Mouse (Mus musculus) retina, embryonic 14.5 days (tissue): ENCODE data around the gene Creb5.

ENCODE experiments used
- DNase-seq: peaks from one replicate; pipeline ENCODE4 v3.0.0-alpha.2; 2015; ENCODE audit warnings: low spot score

Creb5 gene

DNA sequence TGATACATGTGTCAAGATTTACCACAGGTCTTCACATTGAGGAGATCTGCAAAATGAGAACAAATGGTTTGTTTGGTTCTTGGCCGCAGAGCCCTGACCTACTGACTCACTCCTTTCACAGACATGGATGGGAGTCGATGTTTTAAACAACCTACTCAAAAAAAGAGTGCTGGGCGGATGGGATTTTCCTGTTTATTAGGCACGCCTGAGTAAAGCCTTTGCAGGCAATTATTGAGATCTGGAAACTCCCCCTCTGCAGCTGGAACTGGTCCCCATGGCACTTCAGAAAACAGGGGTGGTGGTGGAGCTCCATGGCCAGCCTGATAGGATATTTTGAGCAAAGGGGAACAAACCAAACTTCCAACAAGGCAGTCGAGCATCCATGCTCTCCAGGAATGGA is 258.9 kb downstream of the Creb5 start:
- peak; percentile 39 for DNase-seq

DNA sequence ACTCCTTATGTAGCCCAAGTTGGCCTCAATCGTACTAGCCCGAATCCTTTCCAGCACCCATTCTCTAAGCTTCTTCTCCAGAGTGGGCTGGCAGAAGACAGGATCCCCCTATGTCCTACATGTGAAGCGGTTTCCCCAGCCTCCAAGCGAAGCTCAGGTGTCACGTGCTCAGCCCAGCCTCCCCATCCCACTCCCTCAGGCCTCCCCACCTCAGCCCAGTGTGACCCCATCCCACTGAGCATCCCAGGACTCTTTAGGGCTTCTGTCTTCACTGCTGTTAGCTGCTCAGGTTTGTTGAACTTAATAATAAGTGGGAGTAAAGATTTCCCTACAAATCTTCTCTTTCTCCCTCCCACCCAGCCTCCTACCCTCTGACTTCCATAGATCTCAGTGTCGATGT is 261.2 kb downstream of the Creb5 start:
- no peak for DNase-seq

DNA sequence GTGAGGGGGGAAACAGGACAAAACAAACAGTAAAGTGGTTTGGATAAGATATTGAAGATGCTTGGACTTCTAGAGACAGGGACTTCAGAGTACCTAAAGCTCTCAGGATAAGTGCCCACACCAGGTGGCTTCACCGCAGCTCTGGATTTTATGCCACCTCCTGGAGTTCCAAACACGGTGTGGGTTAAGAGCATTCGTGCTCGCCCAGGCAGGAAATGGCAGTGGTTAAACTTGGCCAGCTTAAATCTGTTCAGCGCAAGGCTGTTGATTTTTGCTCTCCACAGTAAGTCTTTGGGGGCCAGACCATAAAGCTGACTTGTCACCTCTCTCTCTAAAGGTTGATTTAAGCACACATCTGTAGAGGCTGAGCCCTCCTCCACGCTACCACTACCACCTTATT is 262.3 kb downstream of the Creb5 start:
- DNase-seq, result no peak

- no peak for DNase-seq
Measured at GRCm38 (mm10) chr6:53556050-53556449, 269.0 kb downstream of the Creb5 start.

DNA sequence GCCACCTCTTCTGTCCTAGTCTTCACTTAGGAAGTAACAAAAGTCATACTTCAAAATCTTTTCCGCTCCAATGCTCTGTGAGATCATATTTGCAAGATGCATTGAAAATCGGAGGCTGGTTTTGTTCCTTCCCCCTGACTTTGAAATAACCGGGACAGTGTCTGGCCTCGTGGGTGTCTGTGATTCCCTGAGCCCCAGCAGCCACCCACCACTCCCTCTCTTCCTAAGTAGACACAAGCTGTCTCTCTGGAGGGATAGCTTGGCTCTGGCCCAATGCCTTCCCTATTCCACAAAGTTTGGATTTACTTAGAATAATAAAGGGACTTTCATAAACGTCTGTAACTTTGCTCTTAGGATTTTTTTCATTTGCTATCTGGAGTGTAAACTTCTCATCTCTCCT is 273.9 kb downstream of the Creb5 start:
- DNase-seq, result no peak

DNA sequence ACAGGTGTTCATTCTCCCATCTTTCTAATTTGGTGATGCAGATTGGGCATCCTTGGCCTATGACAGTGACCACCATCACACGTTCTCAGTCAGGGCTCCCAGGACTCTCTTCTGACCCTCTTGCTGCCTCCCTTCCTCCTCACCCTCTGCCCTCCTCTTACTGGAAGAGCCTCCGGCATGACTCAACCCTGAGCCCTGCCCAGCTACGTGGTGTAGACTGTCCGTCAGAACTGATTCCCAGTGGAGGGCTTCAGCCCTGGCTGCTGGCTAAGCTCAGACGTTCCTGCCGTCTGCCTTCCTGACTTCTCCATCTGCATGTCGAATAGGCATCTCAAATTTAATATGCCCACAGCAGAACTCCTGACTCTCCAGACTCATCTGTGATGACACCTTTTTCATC is 275.5 kb downstream of the Creb5 start:
- DNase-seq, result no peak

DNA sequence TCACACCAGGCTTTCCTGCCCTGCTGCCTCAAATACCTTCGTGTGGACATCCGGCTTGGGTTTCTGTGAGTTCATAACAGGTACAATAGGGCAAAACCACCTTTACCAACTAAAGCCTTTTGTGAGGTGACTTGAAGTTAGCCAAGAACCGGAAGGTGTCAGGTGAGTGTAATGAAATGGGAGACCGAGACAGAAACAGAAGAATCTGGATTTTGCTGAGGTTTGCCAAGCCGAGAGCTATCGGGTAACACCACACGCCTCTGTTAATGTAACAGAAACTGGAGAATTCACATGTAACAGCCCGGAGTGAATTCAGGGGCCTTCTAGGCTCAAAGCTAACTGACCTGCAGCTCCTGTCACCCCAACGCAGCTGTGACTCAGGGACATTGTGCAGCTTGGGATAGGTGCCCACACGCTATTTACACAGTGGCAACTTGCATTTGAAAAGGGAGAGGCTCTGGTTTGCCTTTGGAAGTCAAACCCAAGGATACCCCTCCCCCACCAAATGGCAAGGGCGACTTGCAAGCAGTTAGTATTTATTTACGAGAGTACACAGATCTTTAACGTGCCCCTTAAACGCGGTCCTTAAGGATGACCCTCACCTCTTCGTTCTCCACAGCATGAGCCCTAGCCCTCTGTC is 276.6 kb downstream of the Creb5 start:
- DNase-seq, result no peak

DNA sequence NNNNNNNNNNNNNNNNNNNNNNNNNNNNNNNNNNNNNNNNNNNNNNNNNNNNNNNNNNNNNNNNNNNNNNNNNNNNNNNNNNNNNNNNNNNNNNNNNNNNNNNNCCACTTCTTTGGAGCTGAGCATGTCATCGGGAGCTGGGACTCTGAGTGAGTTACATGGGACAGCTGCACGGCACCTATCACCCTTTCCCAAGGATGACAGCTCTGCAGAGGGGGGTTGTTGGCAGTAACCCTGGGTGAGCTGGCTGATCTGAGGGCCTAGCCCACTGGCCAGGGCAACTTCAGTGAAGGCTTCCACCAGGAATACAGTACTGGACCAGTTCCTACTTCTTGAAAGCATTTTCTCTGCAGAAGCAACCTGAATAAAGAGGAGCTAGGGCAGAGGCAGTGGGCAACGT is 282.4 kb downstream of the Creb5 start:
- no peak for DNase-seq

DNA sequence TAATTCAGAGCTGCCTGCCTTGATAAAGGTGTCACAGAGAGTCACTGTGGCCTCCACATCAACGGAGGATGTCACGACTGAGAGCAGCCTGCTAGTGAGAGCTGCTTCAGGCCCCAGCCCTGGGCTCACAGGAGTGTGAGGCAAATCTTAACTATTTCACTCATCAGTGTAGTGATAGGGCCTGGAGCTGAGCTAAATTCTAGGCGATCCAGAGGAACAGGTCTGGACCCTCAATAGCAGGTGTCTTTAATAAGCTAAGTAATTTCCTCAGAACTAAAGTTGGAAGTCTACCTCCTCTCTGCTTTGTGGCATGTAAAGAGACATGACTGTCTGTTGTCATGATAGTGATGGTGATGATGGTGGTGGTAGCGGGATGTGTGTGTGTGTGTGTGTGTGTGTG is 283.8 kb downstream of the Creb5 start:
- no peak for DNase-seq

DNA sequence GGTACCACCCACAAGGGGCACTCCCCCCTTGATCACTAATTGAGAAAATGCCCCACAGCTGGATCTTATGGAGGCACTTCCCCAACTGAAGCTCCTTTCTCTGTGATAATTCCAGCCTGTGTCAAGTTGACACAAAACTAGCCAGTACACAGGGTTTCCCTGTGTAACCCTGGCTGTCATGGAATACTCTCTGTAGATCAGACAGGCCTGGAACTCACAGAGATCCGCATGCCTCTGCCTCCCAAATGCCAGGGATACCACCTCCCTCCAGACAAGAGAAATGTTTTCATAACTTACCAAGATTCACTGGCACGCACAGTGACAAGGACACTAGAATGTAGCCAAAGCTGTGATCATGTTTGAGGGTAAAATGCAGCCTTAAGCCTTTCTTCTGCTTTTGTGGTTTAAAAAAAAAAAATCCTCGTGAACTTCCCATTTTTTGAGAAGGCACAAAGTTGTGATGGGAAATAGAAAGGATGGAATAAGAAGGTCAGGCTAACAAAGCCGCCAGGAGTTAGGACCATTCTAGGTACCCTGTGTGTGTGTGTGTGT is 284.6 kb downstream of the Creb5 start:
- no peak for DNase-seq

DNA sequence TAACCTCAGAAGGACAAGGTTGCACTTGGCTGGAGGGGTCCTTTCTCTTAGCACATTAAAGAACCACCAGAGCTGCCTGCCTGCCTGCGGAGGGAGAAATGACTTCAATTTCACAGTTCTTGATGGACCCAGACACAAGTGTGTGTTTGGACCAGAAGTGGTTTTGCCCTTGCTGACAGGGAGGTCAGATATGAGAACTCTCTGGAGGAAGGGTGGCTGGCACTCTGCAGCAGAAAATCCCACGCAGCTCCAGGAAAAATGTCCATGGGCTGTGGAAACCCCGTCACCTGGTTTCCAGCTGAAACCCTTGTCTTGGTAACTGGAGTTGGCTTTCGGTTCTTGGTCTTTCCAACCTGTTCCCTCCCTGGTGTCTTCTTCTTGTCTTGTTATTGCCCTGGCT is 285.4 kb downstream of the Creb5 start:
- no peak for DNase-seq

DNA sequence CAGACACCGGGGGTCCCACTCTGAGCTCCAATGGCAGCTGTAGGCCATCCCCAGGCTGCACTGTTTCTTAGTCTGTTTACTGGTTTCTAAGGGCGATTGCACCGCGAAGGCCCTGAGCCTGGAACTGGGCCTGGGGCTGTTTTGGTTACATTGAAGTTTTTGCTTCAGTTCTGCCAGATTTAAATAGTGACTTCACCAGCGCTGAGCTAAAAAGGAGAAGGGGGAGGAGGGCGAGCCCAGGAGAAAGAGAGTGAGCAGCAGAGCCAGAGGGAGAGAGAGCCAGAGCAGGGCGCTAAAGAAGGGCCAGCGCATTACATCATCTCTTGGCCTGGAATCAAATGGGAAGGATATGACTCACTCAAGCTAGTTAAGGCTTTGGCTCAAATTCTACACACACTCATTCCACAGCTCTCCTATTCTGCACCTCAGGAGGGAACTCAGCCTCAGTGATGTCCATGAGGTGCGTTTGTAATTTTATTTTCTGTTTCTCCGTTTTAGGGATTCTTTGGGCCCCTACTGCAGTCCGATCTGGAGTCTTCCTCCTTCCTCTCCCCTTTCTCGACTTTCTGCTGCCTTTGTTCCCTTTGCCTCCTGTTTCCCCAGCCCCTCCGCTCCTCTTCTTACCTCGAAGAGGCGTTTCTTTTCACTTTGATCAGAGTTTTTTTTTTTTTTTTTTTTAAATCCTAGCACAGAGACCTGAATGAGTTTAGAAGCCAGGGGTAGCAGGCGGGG is 286.1 kb downstream of the Creb5 start:
- peak; percentile 63 for DNase-seq

DNA sequence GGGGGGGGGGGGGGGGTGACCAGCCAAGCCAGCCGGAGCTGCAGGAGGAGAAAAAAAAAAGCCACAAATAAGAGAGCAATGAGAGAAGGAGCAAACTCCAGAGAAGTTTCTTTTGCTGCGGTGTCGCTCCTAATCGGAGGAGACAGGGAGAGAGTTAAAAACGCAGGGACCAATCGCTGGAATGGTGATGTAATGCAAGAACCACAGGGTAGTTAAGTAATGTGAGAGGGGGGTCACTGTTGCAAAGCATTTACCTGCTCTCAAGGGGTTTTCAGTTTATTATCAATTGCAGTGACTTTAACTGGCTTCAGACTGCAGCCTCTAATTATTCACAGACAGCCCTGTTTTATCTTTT is 286.6 kb downstream of the Creb5 start:
- DNase-seq, result peak; percentile 46

GRCm38 (mm10) chr6:53574097-53574496 is 287.0 kb downstream of the Creb5 start:
- peak; percentile 30 for DNase-seq

DNA sequence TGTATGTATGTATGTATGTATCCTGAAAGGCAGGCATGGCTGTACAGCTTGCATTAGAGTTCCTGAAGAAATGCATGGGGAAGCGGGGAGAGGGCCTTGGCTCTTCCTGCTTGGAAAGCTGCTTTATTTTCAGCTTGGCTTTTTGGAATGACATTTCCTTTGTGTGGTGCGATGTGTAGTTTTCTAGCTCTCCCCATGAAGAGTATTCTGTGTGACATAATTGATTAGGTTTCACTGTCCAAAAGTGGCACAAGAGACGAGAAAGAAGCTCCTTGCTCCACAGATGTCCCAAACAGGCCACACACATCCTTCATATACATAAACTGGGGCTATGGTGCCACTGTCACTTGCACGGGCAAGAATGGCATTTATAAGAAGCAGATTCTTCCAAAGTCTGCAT is 288.1 kb downstream of the Creb5 start:
- DNase-seq, result no peak

DNA sequence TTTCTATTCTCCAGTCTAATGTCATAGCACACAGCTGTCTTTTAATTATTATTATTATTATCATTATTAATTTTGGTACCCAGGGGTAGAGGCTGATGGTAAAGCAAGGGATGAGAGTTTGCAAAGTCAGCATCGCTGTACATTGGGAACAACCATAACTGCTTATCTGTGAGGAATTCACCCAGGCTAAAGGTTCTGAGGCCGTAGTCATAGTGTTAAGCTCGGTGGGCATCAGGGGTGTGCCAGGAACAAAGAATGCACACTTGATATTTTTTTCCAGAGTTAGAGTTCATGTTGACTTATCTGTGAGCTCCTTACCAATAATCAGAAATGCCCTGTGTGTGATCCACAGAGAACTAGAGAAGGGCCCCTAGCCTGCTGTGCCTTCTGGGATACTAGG is 288.8 kb downstream of the Creb5 start:
- no peak for DNase-seq

DNA sequence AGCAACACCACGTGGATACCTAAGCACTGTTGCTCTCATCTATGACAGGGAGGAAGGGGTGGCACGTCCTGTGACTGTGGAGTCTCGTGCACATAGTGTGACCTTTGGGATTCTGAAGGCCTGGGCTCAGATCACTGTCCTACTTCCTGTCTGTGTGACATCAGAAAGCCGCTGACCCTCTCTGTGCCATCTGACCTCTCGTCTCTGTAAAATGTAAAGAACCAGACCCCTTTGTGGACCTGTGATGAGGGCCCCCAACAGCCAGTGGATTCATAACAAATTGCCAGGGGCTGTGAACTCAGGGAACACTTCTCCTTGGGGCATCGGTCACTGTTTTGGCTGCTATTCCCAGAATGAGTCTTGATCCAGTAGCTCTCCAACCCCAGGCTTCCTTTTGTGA is 289.8 kb downstream of the Creb5 start:
- DNase-seq, result no peak

GRCm38 (mm10) chr6:53577776-53578175 is 290.7 kb downstream of the Creb5 start:
- DNase-seq, result no peak

- no peak for DNase-seq
Measured at GRCm38 (mm10) chr6:53580346-53580745, 293.3 kb downstream of the Creb5 start.

- no peak for DNase-seq
Measured at GRCm38 (mm10) chr6:53583234-53583875, 296.3 kb downstream of the Creb5 start.

- DNase-seq, result no peak
Measured at GRCm38 (mm10) chr6:53584718-53585405, 297.8 kb downstream of the Creb5 start.

- DNase-seq, result no peak
Measured at GRCm38 (mm10) chr6:53589746-53590145, 302.7 kb downstream of the Creb5 start.

GRCm38 (mm10) chr6:53592230-53592629 is 305.2 kb downstream of the Creb5 start:
- DNase-seq, result no peak
